Comparison of ENCODE assay signal across 11 mouse cellular contexts in genomic region chr14:118209642-118210041, GRCm38 (mm10). TPM values are rescaled to one million over a fixed set of nuclear protein-coding genes. Genes with fewer than 3 reads are reported as not detected.
DNase-seq lines count a peak whose midpoint lies in the region; ATAC-seq and TF ChIP-seq lines count a peak whose summit lies in the region.
"Had no signal": no experiment of that assay in that cellular context is flagged by ENCODE, and none has a peak within 500 bp of the region (broad histone marks: within the 10 kb centered on the region; RNA-seq: fewer than 3 reads in every experiment).

No protein-coding gene starts in this region.

- WGBS in kidney, embryonic 15.5 days = 27% methylated on average over 5 of the region's 5 CpGs

- intact Hi-C loops in left cerebral cortex, postnatal 4 days (cut with DNase I) = loop anchor here (5.0 kb wide), 1 partner anchor 383 kb away; no protein-coding TSS in a partner anchor

- no peak overlapping the region for H3K4me2 ChIP-seq in kidney, embryonic 15.5 days

- H3K4me1 ChIP-seq in kidney, embryonic 15.5 days = no peaks in the 10 kb centered on the region
- H3K4me1 ChIP-seq in E14TG2a.4 (replicated peaks; ENCODE audit: low read depth, low read length) = no peaks in the 10 kb centered on the region

- H3K4me3 ChIP-seq in kidney, embryonic 15.5 days (replicated peaks) = no peak overlapping the region
- no peak overlapping the region for H3K4me3 ChIP-seq in E14TG2a.4 (replicated peaks; ENCODE audit: low read length)

- H3K9me3 ChIP-seq in kidney, embryonic 15.5 days (replicated peaks) = no peaks in the 10 kb centered on the region
- no peaks in the 10 kb centered on the region for H3K9me3 ChIP-seq in E14TG2a.4 (ENCODE audit: low read length)

- ATAC-seq in kidney, embryonic 15.5 days (replicated peaks; ENCODE audit: low FRiP score) = no peak
- ATAC-seq in common myeloid progenitor, adult 5-6 weeks (replicated peaks; ENCODE audit: low read depth, poor library complexity, severe bottlenecking) = peak; percentile 54; the same call in 1 of the 2 replicates
- no peak for ATAC-seq in cerebellum, adult (ENCODE audit: insufficient number of reproducible peaks, low FRiP score, low TSS enrichment)

- H3K36me3 ChIP-seq in kidney, embryonic 15.5 days = no peaks in the 10 kb centered on the region
- H3K36me3 ChIP-seq in E14TG2a.4 (ENCODE audit: insufficient read depth, low read length) = no peaks in the 10 kb centered on the region

- H3K27me3 ChIP-seq in kidney, embryonic 15.5 days = peaks cover 26% of the 10 kb centered on the region
- H3K27me3 ChIP-seq in E14TG2a.4 (ENCODE audit: insufficient read depth, low read length) = peaks cover 20% of the 10 kb centered on the region

- TF ChIP-seq CTCF in E14TG2a.4 (conservative IDR thresholded peaks at IDR 0.05; ENCODE audit: low read length) = peak; percentile 50

- no peak overlapping the region for H3K9ac ChIP-seq in kidney, embryonic 15.5 days

- H3K27ac ChIP-seq in kidney, embryonic 15.5 days = no peak overlapping the region

- peak; percentile 7 for DNase-seq in kidney, adult 18-20 months
- DNase-seq in left cerebral cortex, postnatal 4 days = peak; percentile 49
- no peak for DNase-seq in spleen, postnatal 4 days (ENCODE audit: low spot score in 2 of 2)
- no peak for DNase-seq in heart, adult 8-10 months (ENCODE audit: low spot score)

RNA-seq across cellular contexts. Expression of gene Sox21, which starts 27.2 kb away (rescaled TPM):
- 0.08 TPM in 1 of 2 replicates, not detected in the other for polyA plus RNA-seq in kidney, embryonic 15.5 days (2015; fragmentation: Nextera tagmentation; extraction: Ambion mirVana)
- not detected in 2 replicates for total RNA-seq in common myeloid progenitor, adult 5-6 weeks (2017)
- 10 to 100 TPM; 10.8 to 11.7 TPM for total RNA-seq in left cerebral cortex, postnatal 4 days (2021)
- total RNA-seq in heart, adult 8-10 months (2022) = not detected
- polyA plus RNA-seq: testis, adult 2 months had no signal

RNA-seq across cellular contexts. Expression of gene Gm9376, which starts 57.1 kb away (rescaled TPM):
- not detected in 2 replicates for polyA plus RNA-seq in kidney, embryonic 15.5 days (2015; fragmentation: Nextera tagmentation; extraction: Ambion mirVana)
- total RNA-seq in common myeloid progenitor, adult 5-6 weeks (2017) = not detected in 2 replicates
- not detected for total RNA-seq in left cerebral cortex, postnatal 4 days (2021)
- total RNA-seq in heart, adult 8-10 months (2022) = not detected
- polyA plus RNA-seq: heart, embryonic 14.5 days; lung, embryonic 16.5 days; testis, adult 2 months had no signal

Comparison
In these comparisons a context has a peak if more than half of its experiments do, and no peak if none do; other contexts are left out.
1. DNase-seq: peak in kidney, adult 18-20 months (single experiment) and left cerebral cortex, postnatal 4 days (single experiment); none in spleen, postnatal 4 days (0 of 2) and heart, adult 8-10 months (single experiment).
2. RNA of gene Sox21, which starts 27.2 kb away (total RNA-seq): 10.8 to 11.7 TPM in left cerebral cortex, postnatal 4 days; not detected in heart, adult 8-10 months and not detected in common myeloid progenitor, adult 5-6 weeks; every median in the first group is over 10 times any median in the second.